27 mouse cellular contexts compared by ENCODE assay signal in the genomic region with DNA sequence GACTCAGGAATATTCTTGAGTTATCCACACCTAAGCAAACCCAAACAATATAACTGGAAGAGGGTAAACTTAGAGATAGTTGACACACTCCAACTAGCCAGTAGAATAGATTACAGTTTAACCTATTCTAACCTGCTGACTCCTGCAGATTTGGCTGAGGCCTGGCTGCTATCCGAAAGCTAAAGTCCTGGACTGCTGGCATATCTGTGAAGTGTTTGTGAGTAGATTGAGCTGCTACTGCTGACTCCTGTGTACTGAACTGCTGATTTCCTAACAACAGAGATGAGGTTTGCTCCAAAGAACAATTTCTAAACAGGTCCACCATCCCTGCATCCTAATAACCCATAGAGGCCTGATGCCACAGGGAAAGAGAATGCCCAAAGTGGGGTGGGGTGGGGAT. TPM values are rescaled to one million over a fixed set of nuclear protein-coding genes. Genes with fewer than 3 reads are reported as not detected.
DNase-seq lines count a peak whose midpoint lies in the region; ATAC-seq and TF ChIP-seq lines count a peak whose summit lies in the region.
"Had no signal": no experiment of that assay in that cellular context is flagged by ENCODE, and none has a peak within 500 bp of the region (broad histone marks: within the 10 kb centered on the region; RNA-seq: fewer than 3 reads in every experiment).

No protein-coding gene starts in this region.

- no peaks in the 10 kb centered on the region for H3K79me2 ChIP-seq in liver, adult 2 months (ENCODE audit: control insufficient read depth, insufficient read depth, low read length)

- 25% methylated on average over 1 of the region's 1 CpGs for WGBS in liver, adult 2 months
- 68% methylated on average over 1 of the region's 1 CpGs for WGBS in intestine, embryonic 15.5 days
- 92% methylated on average over 1 of the region's 1 CpGs for WGBS in hindbrain, embryonic 14.5 days
- WGBS in heart, embryonic 10.5 days, result 47% methylated on average over 1 of the region's 1 CpGs

- 0 out of 2 replicates have a peak, but pooled peaks have one; percentile 21 for ATAC-seq in intestine, embryonic 15.5 days
- ATAC-seq in hindbrain, embryonic 14.5 days (ENCODE audit: low FRiP score), result no peak
- ATAC-seq: hindbrain, postnatal 0 days; midbrain, embryonic 13.5 days had no signal

- no peaks in the 10 kb centered on the region for H3K27me3 ChIP-seq in liver, adult 2 months (ENCODE audit: control insufficient read depth, insufficient read depth, low read length)
- H3K27me3 ChIP-seq in intestine, embryonic 15.5 days (replicated peaks), result no peaks in the 10 kb centered on the region
- no peaks in the 10 kb centered on the region for H3K27me3 ChIP-seq in hindbrain, embryonic 14.5 days (ENCODE audit: control insufficient read depth, insufficient read depth, low read length)
- H3K27me3 ChIP-seq in heart, embryonic 10.5 days (ENCODE audit: insufficient read depth, poor library complexity, severe bottlenecking), result no peaks in the 10 kb centered on the region
- H3K27me3 ChIP-seq: forebrain, embryonic 12.5 days; midbrain, embryonic 13.5 days; neural tube, embryonic 12.5 days had no signal

- TF ChIP-seq CTCF in liver, adult 2 months (IDR thresholded peaks at IDR 0.05; ENCODE audit: low read depth, low read length), result no peak

- H3K4me2 ChIP-seq in intestine, embryonic 15.5 days (replicated peaks), result no peak overlapping the region
- H3K4me2 ChIP-seq in hindbrain, embryonic 14.5 days (replicated peaks), result no peak overlapping the region
- H3K4me2 ChIP-seq: forebrain, embryonic 12.5 days; midbrain, embryonic 13.5 days; neural tube, embryonic 12.5 days had no signal

- TF ChIP-seq POLR2A in liver, adult 2 months (IDR thresholded peaks at IDR 0.05; ENCODE audit: extremely low read depth, insufficient read depth, low read length), result no peak

- no peak overlapping the region for H3K4me3 ChIP-seq in liver, adult 2 months (ENCODE audit: insufficient read depth, low read depth, low read length)
- no peak overlapping the region for H3K4me3 ChIP-seq in intestine, embryonic 15.5 days (replicated peaks)
- no peak overlapping the region for H3K4me3 ChIP-seq in hindbrain, embryonic 14.5 days (replicated peaks; ENCODE audit: low read length)
- H3K4me3 ChIP-seq in heart, embryonic 10.5 days, result no peak overlapping the region
- H3K4me3 ChIP-seq: embryonic facial prominence, embryonic 10.5 days; forebrain, embryonic 12.5 days; midbrain, embryonic 13.5 days; neural tube, embryonic 12.5 days had no signal

- H3K36me3 ChIP-seq in liver, adult 2 months (ENCODE audit: control insufficient read depth, insufficient read depth, low read length), result no peaks in the 10 kb centered on the region
- H3K36me3 ChIP-seq in intestine, embryonic 15.5 days, result no peaks in the 10 kb centered on the region
- H3K36me3 ChIP-seq in hindbrain, embryonic 14.5 days (replicated peaks; ENCODE audit: control insufficient read depth, insufficient read depth), result no peaks in the 10 kb centered on the region
- H3K36me3 ChIP-seq in heart, embryonic 10.5 days, result no peaks in the 10 kb centered on the region
- H3K36me3 ChIP-seq: embryonic facial prominence, embryonic 10.5 days; forebrain, embryonic 12.5 days; midbrain, embryonic 13.5 days; neural tube, embryonic 12.5 days had no signal

- DNase-seq in liver, adult 2 months (ENCODE audit: extremely low read depth, low read depth, low spot score), result peak; percentile 98
- DNase-seq in liver, result no peak
- DNase-seq in kidney, adult 8-10 months, result peak; percentile 62 to 81
- DNase-seq in kidney, postnatal 25 days, result peak; percentile 64 to 76
- no peak for DNase-seq in testis, postnatal 10 days (ENCODE audit: low spot score)
- no peak for DNase-seq in hindbrain, embryonic 14.5 days (ENCODE audit: low spot score)
- DNase-seq in heart, embryonic 10.5 days (ENCODE audit: low spot score), result no peak
- DNase-seq: B cell, adult 2 months; cerebellum, adult 9-10 months; gastrocnemius, postnatal 10 days; layer of hippocampus, postnatal 36 days; right cerebral cortex, postnatal 4 days; thymus, postnatal 25 days had no signal

- no peak overlapping the region for H3K27ac ChIP-seq in liver, adult 2 months (replicated peaks; ENCODE audit: insufficient read depth, low read depth, low read length)
- H3K27ac ChIP-seq in intestine, embryonic 15.5 days, result peak overlapping the region; percentile 36; the same call in 1 of the 2 replicates
- H3K27ac ChIP-seq in hindbrain, embryonic 14.5 days, result no peak overlapping the region
- no peak overlapping the region for H3K27ac ChIP-seq in heart, embryonic 10.5 days
- H3K27ac ChIP-seq: embryonic facial prominence, embryonic 10.5 days; forebrain, embryonic 12.5 days; hindbrain, postnatal 0 days; midbrain, embryonic 13.5 days; neural tube, embryonic 12.5 days had no signal

- H3K9me3 ChIP-seq in intestine, embryonic 15.5 days, result no peaks in the 10 kb centered on the region
- H3K9me3 ChIP-seq in hindbrain, embryonic 14.5 days (ENCODE audit: control insufficient read depth, low read length), result no peaks in the 10 kb centered on the region
- H3K9me3 ChIP-seq in heart, embryonic 10.5 days, result no peaks in the 10 kb centered on the region
- H3K9me3 ChIP-seq: embryonic facial prominence, embryonic 10.5 days; forebrain, embryonic 12.5 days; midbrain, embryonic 13.5 days; neural tube, embryonic 12.5 days had no signal

- no peak overlapping the region for H3K9ac ChIP-seq in liver, adult 2 months (ENCODE audit: low read depth, low read length)
- H3K9ac ChIP-seq in intestine, embryonic 15.5 days, result no peak overlapping the region
- no peak overlapping the region for H3K9ac ChIP-seq in hindbrain, embryonic 14.5 days
- H3K9ac ChIP-seq: forebrain, embryonic 12.5 days; midbrain, embryonic 13.5 days; neural tube, embryonic 12.5 days had no signal

- H3K4me1 ChIP-seq in liver, adult 2 months (ENCODE audit: control insufficient read depth, insufficient read depth, low read length), result peaks cover 12% of the 10 kb centered on the region
- H3K4me1 ChIP-seq in intestine, embryonic 15.5 days (replicated peaks), result no peaks in the 10 kb centered on the region; the same call in 1 of the 2 replicates
- no peaks in the 10 kb centered on the region for H3K4me1 ChIP-seq in hindbrain, embryonic 14.5 days (replicated peaks; ENCODE audit: control insufficient read depth, insufficient read depth, low read length)
- no peaks in the 10 kb centered on the region; the same call in 1 of the 2 replicates for H3K4me1 ChIP-seq in heart, embryonic 10.5 days
- H3K4me1 ChIP-seq: embryonic facial prominence, embryonic 10.5 days; forebrain, embryonic 12.5 days; midbrain, embryonic 13.5 days; neural tube, embryonic 12.5 days had no signal

RNA-seq across cellular contexts. Expression of a gene that starts 12.0 kb away (rescaled TPM):
- 9.0 and 25.9 TPM in 2 replicates for total RNA-seq in liver, adult 2 months (2014; rRNA removed)
- 0.22 and 0.62 TPM in 2 replicates for polyA plus RNA-seq in liver, adult 2 months (2012; rRNA removed)
- polyA plus RNA-seq in intestine, embryonic 15.5 days (2015; fragmentation: Nextera tagmentation; extraction: Ambion mirVana), result 11.4 and 15.9 TPM in 2 replicates
- polyA plus RNA-seq in hindbrain, embryonic 14.5 days (2014; fragmentation: Nextera tagmentation; extraction: Ambion mirVana), result not detected in 2 replicates
- not detected in 2 replicates for polyA plus RNA-seq in heart, embryonic 10.5 days (2016; fragmentation: Nextera tagmentation; extraction: Ambion mirVana)
- total RNA-seq: common myeloid progenitor, adult 5-6 weeks; gastrocnemius, postnatal 10 days; hematopoietic stem cell, adult 5-6 weeks; hindbrain, postnatal 0 days; layer of hippocampus, postnatal 36 days; megakaryocyte progenitor cell, adult 5-6 weeks had no signal
- polyA plus RNA-seq: embryonic facial prominence, embryonic 10.5 days; forebrain, embryonic 12.5 days; frontal cortex, adult 2 months; hindbrain, postnatal 0 days; limb, embryonic 14.5 days; midbrain, embryonic 13.5 days; neural tube, embryonic 12.5 days had no signal

RNA-seq across cellular contexts. Expression of a gene that starts 26.9 kb away (rescaled TPM):
- not detected in 2 replicates for total RNA-seq in liver, adult 2 months (2014; rRNA removed)
- polyA plus RNA-seq in liver, adult 2 months (2012; rRNA removed), result not detected in 2 replicates
- not detected in 2 replicates for polyA plus RNA-seq in intestine, embryonic 15.5 days (2015; fragmentation: Nextera tagmentation; extraction: Ambion mirVana)
- polyA plus RNA-seq in hindbrain, embryonic 14.5 days (2014; fragmentation: Nextera tagmentation; extraction: Ambion mirVana), result not detected in 2 replicates
- polyA plus RNA-seq in heart, embryonic 10.5 days (2016; fragmentation: Nextera tagmentation; extraction: Ambion mirVana), result not detected in 2 replicates
- total RNA-seq: adrenal gland, adult 18-20 months; common myeloid progenitor, adult 5-6 weeks; gastrocnemius, postnatal 10 days; heart, adult 8-10 months; hindbrain, postnatal 0 days; layer of hippocampus, postnatal 36 days; left cerebral cortex, postnatal 25 days had no signal
- polyA plus RNA-seq: embryonic facial prominence, embryonic 10.5 days; forebrain, embryonic 12.5 days; frontal cortex, adult 2 months; hindbrain, postnatal 0 days; limb, embryonic 14.5 days; midbrain, embryonic 13.5 days; neural tube, embryonic 12.5 days had no signal

Comparison
In these comparisons a context has a peak if more than half of its experiments do, and no peak if none do; other contexts are left out.
1. DNase-seq: peak in liver, adult 2 months (single experiment), kidney, adult 8-10 months (2 of 2) and kidney, postnatal 25 days (2 of 2); none in liver (single experiment), testis, postnatal 10 days (single experiment), hindbrain, embryonic 14.5 days (single experiment) and heart, embryonic 10.5 days (single experiment).